Mouse (Mus musculus) lung, embryonic 16.5 days (tissue): ENCODE results near the gene Fam83g. TPM values are rescaled to one million over a fixed set of nuclear protein-coding genes. Genes with fewer than 3 reads are reported as not detected.

Experiments
- ATAC-seq: fragments of 200-750 bp; cut with Nextera tagmentation; 2 replicates; pipeline ENCODE4 v1.8.0; 2017; ENCODE audit warnings: low read depth, mild to moderate bottlenecking, moderate library complexity
- H3K27ac ChIP-seq: fragments of 300-500 bp; sonication (generic); 2 replicates; pipeline ENCODE4 v1.5.1; 2014; ENCODE audit warnings: mild to moderate bottlenecking, control low read depth, low read length
- H3K27me3 ChIP-seq: fragments of 300-500 bp; sonication (generic); 2 replicates; pipeline ENCODE4 v1.6.1; 2014; ENCODE audit warnings: low read depth, low read length, mixed read lengths; ENCODE audit not compliant: control insufficient read depth, insufficient read depth
- H3K36me3 ChIP-seq: fragments of 300-500 bp; sonication (generic); 2 replicates; pipeline ENCODE4 v1.6.1; 2014; ENCODE audit warnings: low read length; ENCODE audit not compliant: control insufficient read depth, insufficient read depth
- H3K4me1 ChIP-seq: fragments of 300-500 bp; sonication (generic); replicated peaks from 2 replicates; pipeline ENCODE4 v1.6.1; 2014; ENCODE audit warnings: low read length, mixed read lengths; ENCODE audit not compliant: control insufficient read depth, insufficient read depth
- H3K4me2 ChIP-seq: fragments of 300-500 bp; sonication (generic); 2 replicates; pipeline ENCODE4 v1.6.1; 2014; ENCODE audit warnings: low read depth, low read length, control low read depth
- H3K4me3 ChIP-seq: fragments of 300-500 bp; sonication (generic); 2 replicates; pipeline ENCODE4 v1.5.1; 2014; ENCODE audit warnings: mild to moderate bottlenecking, low read length, control low read depth
- H3K9ac ChIP-seq: fragments of 300-500 bp; sonication (generic); 2 replicates; pipeline ENCODE4 v1.6.1; 2014; ENCODE audit warnings: low read length, control low read depth
- H3K9me3 ChIP-seq: fragments of 300-500 bp; sonication (generic); 2 replicates; pipeline ENCODE4 v1.6.1; 2016; ENCODE audit warnings: low read length; ENCODE audit not compliant: control insufficient read depth
- WGBS: fragments of 180-500 bp; shearing (Covaris S2); extraction: QIAGEN DNeasy Blood & Tissue Kit; methylation state at CpG from one replicate; pipeline ENCODE4 v1.1.7; 2014; 5-methylcytosine and 5-hydroxymethylcytosine counted together
- polyA plus RNA-seq: library from polyadenylated mRNA; unstranded; fragments of >200 nt; fragmentation: Nextera tagmentation; extraction: Ambion mirVana; gene quantifications from 2 replicates; pipeline ENCODE4 v1.2.1, GENCODE M21; 2015

Fam83g gene
- polyA plus RNA-seq, 1 experiment from 2014 or later, result 2.2 TPM

DNA sequence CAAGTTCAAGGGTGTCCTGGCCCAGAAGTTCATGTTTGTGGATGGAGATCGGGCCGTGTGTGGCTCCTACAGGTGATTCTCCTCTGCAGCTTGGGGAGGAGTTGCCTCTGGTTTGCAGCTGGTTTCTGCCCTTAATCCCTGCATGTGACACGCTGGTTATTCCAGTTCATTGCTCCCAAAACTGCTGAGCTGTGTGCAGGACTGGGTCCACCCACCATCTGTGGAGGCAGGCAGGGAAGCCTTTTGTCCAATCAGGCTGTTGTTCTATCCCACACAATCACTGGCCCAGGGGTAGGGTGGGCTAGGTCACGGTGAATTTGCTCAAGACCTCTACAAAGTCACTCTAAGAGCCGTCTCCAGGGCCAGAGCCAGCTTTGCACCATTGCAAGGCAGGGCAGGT, 17.8 kb downstream of the Fam83g start:
- Histone ChIP-seq H3K9ac (no peak overlapping the region), H3K27me3 (no peaks in the 10 kb centered on the region), H3K36me3 (no peaks in the 10 kb centered on the region), H3K4me3 (no peak overlapping the region), H3K9me3 (no peaks in the 10 kb centered on the region), H3K27ac (no peak overlapping the region), H3K4me2 (no peak overlapping the region), H3K4me1 (no peaks in the 10 kb centered on the region)
- ATAC-seq, result no peak
- 82% methylated on average over 5 of the region's 5 CpGs for WGBS

DNA sequence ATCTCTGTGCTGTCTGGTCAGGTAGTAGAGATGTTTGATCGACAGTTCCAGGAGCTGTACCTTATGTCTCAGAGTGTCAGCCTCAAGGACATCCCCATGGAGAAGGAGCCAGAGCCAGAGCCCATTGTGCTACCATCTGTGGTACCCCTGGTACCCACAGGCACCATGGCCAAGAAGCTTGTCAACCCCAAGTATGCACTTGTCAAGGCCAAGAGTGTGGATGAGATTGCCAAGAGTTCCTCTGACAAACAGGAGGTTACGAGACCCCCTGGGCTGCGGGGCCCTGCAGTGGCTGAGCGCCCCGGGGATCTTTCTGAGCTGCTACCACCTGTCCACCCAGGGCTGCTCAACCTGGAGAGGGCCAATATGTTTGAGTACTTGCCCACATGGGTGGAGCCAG, 18.6 kb downstream of the Fam83g start:
- H3K9me3 ChIP-seq, result no peaks in the 10 kb centered on the region
- no peaks in the 10 kb centered on the region for H3K36me3 ChIP-seq
- H3K4me2 ChIP-seq, result no peak overlapping the region
- H3K4me1 ChIP-seq, result no peaks in the 10 kb centered on the region
- no peak overlapping the region for H3K4me3 ChIP-seq
- ATAC-seq, result no peak
- no peak overlapping the region for H3K27ac ChIP-seq
- no peak overlapping the region for H3K9ac ChIP-seq
- 96% methylated on average over 5 of the region's 5 CpGs for WGBS
- H3K27me3 ChIP-seq, result no peaks in the 10 kb centered on the region

- Histone ChIP-seq H3K4me1 (no peaks in the 10 kb centered on the region), H3K27ac (no peak overlapping the region), H3K27me3 (no peaks in the 10 kb centered on the region), H3K9me3 (no peaks in the 10 kb centered on the region), H3K36me3 (no peaks in the 10 kb centered on the region), H3K4me3 (no peak overlapping the region), H3K9ac (no peak overlapping the region), H3K4me2 (no peak overlapping the region)
- ATAC-seq, result no peak
- 83% methylated on average over 2 of the region's 2 CpGs for WGBS
Observed at GRCm38 (mm10) chr11:61705581-61705980, 21.7 kb downstream of the Fam83g start.

- no peak overlapping the region for H3K27ac ChIP-seq
- ATAC-seq, result no peak
- 58% methylated on average over 4 of the region's 4 CpGs for WGBS
- no peaks in the 10 kb centered on the region for H3K27me3 ChIP-seq
- H3K4me2 ChIP-seq, result no peak overlapping the region
- no peaks in the 10 kb centered on the region for H3K4me1 ChIP-seq
- H3K4me3 ChIP-seq, result no peak overlapping the region
- no peaks in the 10 kb centered on the region for H3K9me3 ChIP-seq
- no peak overlapping the region for H3K9ac ChIP-seq
- no peaks in the 10 kb centered on the region for H3K36me3 ChIP-seq
Observed at GRCm38 (mm10) chr11:61706232-61706631, 22.3 kb downstream of the Fam83g start.

DNA sequence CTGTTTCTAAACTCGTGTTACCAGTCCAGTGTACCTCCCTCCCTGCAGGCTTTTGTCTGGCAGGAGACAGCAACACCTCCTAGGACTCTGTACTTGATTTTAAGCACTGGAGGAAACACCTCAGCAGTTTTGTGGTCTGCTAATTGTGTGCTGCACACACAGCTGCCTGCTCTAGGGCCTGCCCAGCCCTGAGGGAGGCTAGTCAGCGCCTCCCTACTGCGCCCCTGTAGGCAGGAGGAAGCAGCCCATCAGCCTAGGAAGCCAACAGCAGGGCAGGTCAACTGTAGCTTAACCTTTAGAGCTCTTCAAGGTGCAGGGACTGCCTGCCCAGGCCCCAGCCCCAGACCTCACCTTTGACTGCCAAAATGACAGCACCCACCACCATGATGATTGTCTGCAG, 25.0 kb downstream of the Fam83g start:
- no peaks in the 10 kb centered on the region for H3K27me3 ChIP-seq
- ATAC-seq, result no peak
- H3K4me1 ChIP-seq, result no peaks in the 10 kb centered on the region
- H3K9me3 ChIP-seq, result no peaks in the 10 kb centered on the region
- WGBS, result 54% methylated on average over 3 of the region's 3 CpGs
- H3K27ac ChIP-seq, result no peak overlapping the region
- H3K9ac ChIP-seq, result no peak overlapping the region
- no peak overlapping the region for H3K4me2 ChIP-seq
- no peaks in the 10 kb centered on the region for H3K36me3 ChIP-seq
- H3K4me3 ChIP-seq, result no peak overlapping the region

- Histone ChIP-seq H3K4me3 (no peak overlapping the region), H3K4me2 (no peak overlapping the region), H3K4me1 (no peaks in the 10 kb centered on the region), H3K9ac (no peak overlapping the region), H3K9me3 (no peaks in the 10 kb centered on the region), H3K27ac (no peak overlapping the region), H3K36me3 (no peaks in the 10 kb centered on the region), H3K27me3 (no peaks in the 10 kb centered on the region)
- 65% methylated on average over 15 of the region's 15 CpGs for WGBS
- ATAC-seq, result no peak
Observed at GRCm38 (mm10) chr11:61713157-61713855, 29.4 kb downstream of the Fam83g start.

DNA sequence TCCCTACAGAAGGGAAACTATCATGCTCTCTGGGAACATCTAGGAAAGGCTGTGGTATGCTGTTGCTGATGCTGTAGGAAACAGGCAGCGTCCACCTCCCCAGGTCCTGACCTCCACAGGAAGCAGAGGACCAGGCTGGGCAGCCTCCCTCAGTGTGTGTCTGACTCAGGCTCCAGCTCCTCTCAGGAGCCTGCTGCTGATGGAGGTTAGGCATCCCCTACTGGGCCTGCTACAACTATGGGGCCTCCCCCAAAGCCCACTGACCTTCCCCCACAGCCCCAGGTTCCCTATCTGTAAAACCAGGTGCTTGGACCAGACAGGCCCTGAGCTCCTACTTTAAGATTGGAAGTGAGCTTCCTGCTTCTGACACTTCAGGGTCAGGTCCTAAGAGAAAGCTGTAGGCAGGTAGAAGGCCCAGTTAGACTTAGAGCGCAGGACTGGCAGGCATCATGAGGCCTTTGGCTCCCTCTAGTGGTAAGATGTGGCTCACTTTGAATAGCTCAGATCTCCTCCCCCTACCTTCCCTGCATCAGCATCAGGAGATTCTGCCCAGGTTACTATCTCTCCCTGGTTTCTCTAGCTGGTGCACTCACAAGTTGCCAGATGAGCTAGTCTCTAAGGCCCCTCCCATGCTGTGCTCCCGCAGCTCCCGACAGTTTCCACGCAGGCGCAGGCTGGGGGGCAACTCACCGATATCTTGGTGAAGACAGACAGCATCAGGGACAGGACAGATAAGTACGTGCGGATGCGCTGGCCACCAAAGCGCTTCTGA, 30.6 kb downstream of the Fam83g start:
- Histone ChIP-seq H3K4me2 (no peak overlapping the region), H3K4me1 (no peaks in the 10 kb centered on the region), H3K9ac (no peak overlapping the region), H3K36me3 (no peaks in the 10 kb centered on the region), H3K4me3 (no peak overlapping the region), H3K27ac (no peak overlapping the region), H3K9me3 (no peaks in the 10 kb centered on the region), H3K27me3 (no peaks in the 10 kb centered on the region)
- 43% methylated on average over 11 of the region's 11 CpGs for WGBS
- ATAC-seq, result peak; percentile 83; the same call in 1 of the 2 replicates

GRCm38 (mm10) chr11:61715130-61715529, 31.2 kb downstream of the Fam83g start:
- Histone ChIP-seq H3K9me3 (no peaks in the 10 kb centered on the region), H3K9ac (no peak overlapping the region), H3K36me3 (no peaks in the 10 kb centered on the region), H3K4me2 (no peak overlapping the region), H3K4me3 (no peak overlapping the region), H3K4me1 (no peaks in the 10 kb centered on the region), H3K27me3 (no peaks in the 10 kb centered on the region), H3K27ac (no peak overlapping the region)
- ATAC-seq, result no peak; the same call in 1 of the 2 replicates
- 56% methylated on average over 6 of the region's 6 CpGs for WGBS

- H3K4me3 ChIP-seq, result no peak overlapping the region
- no peak for ATAC-seq
- H3K27me3 ChIP-seq, result no peaks in the 10 kb centered on the region
- H3K4me2 ChIP-seq, result no peak overlapping the region
- no peaks in the 10 kb centered on the region for H3K9me3 ChIP-seq
- H3K36me3 ChIP-seq, result no peaks in the 10 kb centered on the region
- H3K27ac ChIP-seq, result no peak overlapping the region
- H3K9ac ChIP-seq, result no peak overlapping the region
- 59% methylated on average over 5 of the region's 5 CpGs for WGBS
- no peaks in the 10 kb centered on the region for H3K4me1 ChIP-seq
Observed at GRCm38 (mm10) chr11:61717990-61718389, 34.1 kb downstream of the Fam83g start.
